In genomic region chr1:133918088-133918470, GRCm38 (mm10) we compare ENCODE assay signal across 10 mouse cellular contexts. TPM values are rescaled to one million over a fixed set of nuclear protein-coding genes. Genes with fewer than 3 reads are reported as not detected.
DNase-seq lines count a peak whose midpoint lies in the region; ATAC-seq and TF ChIP-seq lines count a peak whose summit lies in the region.
"Had no signal": no experiment of that assay in that cellular context is flagged by ENCODE, and none has a peak within 500 bp of the region (broad histone marks: within the 10 kb centered on the region; RNA-seq: fewer than 3 reads in every experiment).

No protein-coding gene starts in this region.

- peak; percentile 27 for DNase-seq in embryo, embryonic 10.5 days (ENCODE audit: low spot score)
- DNase-seq in embryo, embryonic 10 days (ENCODE audit: low spot score) = no peak
- DNase-seq in heart, postnatal 0 days (ENCODE audit: low spot score) = no peak
- no peak for DNase-seq in lung, postnatal 0 days (ENCODE audit: low spot score)
- no peak for DNase-seq in ovary, postnatal 10 days (ENCODE audit: low spot score)
- no peak for DNase-seq in adrenal gland, adult 2 months
- DNase-seq: thymus, postnatal 25 days had no signal

- H3K4me3 ChIP-seq in E14TG2a.4 (replicated peaks; ENCODE audit: low read length) = peak overlapping the region; percentile 60; the same call in 1 of the 2 replicates
- no peak overlapping the region for H3K4me3 ChIP-seq in heart, postnatal 0 days (ENCODE audit: low read depth, low read length)
- no peak overlapping the region for H3K4me3 ChIP-seq in lung, postnatal 0 days (ENCODE audit: low read depth, low read length)
- H3K4me3 ChIP-seq: myocyte had no signal

- 0 out of 2 replicates have a peak overlapping the region, but pooled peaks have one; percentile 0 for H3K4me2 ChIP-seq in heart, postnatal 0 days (ENCODE audit: low read depth, low read length)
- peak overlapping the region; percentile 30 for H3K4me2 ChIP-seq in lung, postnatal 0 days (replicated peaks; ENCODE audit: low read depth, low read length)

- TF ChIP-seq EP300 in heart, postnatal 0 days (IDR thresholded peaks at IDR 0.05; ENCODE audit: low read depth) = no peak; the same call in 1 of the 2 replicates
- no peak for TF ChIP-seq EP300 in lung, postnatal 0 days (IDR thresholded peaks at IDR 0.05)

- ATAC-seq in heart, postnatal 0 days (ENCODE audit: insufficient read depth, low read depth) = no peak
- ATAC-seq in lung, postnatal 0 days = 0 out of 2 replicates have a peak, but pooled peaks have one; percentile 1
- no peak for ATAC-seq in megakaryocyte, adult 5-6 weeks (ENCODE audit: poor library complexity, severe bottlenecking)

- H3K9ac ChIP-seq in heart, postnatal 0 days (replicated peaks; ENCODE audit: low read depth, low read length) = no peak overlapping the region
- no peak overlapping the region for H3K9ac ChIP-seq in lung, postnatal 0 days (replicated peaks; ENCODE audit: low read depth)

- peaks cover 29% of the 10 kb centered on the region for H3K4me1 ChIP-seq in E14TG2a.4 (replicated peaks; ENCODE audit: low read depth, low read length)
- peaks cover 36% of the 10 kb centered on the region for H3K4me1 ChIP-seq in heart, postnatal 0 days (ENCODE audit: control insufficient read depth, insufficient read depth)
- peaks cover 39% of the 10 kb centered on the region for H3K4me1 ChIP-seq in lung, postnatal 0 days (ENCODE audit: insufficient read depth, low read depth, low read length)

- peaks cover 28% of the 10 kb centered on the region for H3K27me3 ChIP-seq in E14TG2a.4 (ENCODE audit: insufficient read depth, low read length)
- H3K27me3 ChIP-seq in heart, postnatal 0 days (ENCODE audit: control insufficient read depth, insufficient read depth, low read length) = no peaks in the 10 kb centered on the region
- no peaks in the 10 kb centered on the region for H3K27me3 ChIP-seq in lung, postnatal 0 days (replicated peaks; ENCODE audit: insufficient read depth, low read length)

- no peaks in the 10 kb centered on the region for H3K36me3 ChIP-seq in E14TG2a.4 (ENCODE audit: insufficient read depth, low read length)
- no peaks in the 10 kb centered on the region for H3K36me3 ChIP-seq in heart, postnatal 0 days (replicated peaks; ENCODE audit: control insufficient read depth, insufficient read depth, low read length)
- H3K36me3 ChIP-seq in lung, postnatal 0 days (ENCODE audit: insufficient read depth, low read length) = no peaks in the 10 kb centered on the region

- H3K9me3 ChIP-seq in E14TG2a.4 (ENCODE audit: low read length) = no peaks in the 10 kb centered on the region
- H3K9me3 ChIP-seq in heart, postnatal 0 days (replicated peaks; ENCODE audit: control insufficient read depth, low read length) = no peaks in the 10 kb centered on the region
- no peaks in the 10 kb centered on the region for H3K9me3 ChIP-seq in lung, postnatal 0 days (ENCODE audit: low read length)

- peak overlapping the region; percentile 62 for H3K27ac ChIP-seq in heart, postnatal 0 days (ENCODE audit: low read depth)
- H3K27ac ChIP-seq in lung, postnatal 0 days (ENCODE audit: low read length) = peak overlapping the region; percentile 77

- no peak for TF ChIP-seq CTCF in E14TG2a.4 (conservative IDR thresholded peaks at IDR 0.05; ENCODE audit: low read length)
- TF ChIP-seq CTCF in heart, postnatal 0 days (IDR thresholded peaks at IDR 0.05; ENCODE audit: low read depth) = no peak
- TF ChIP-seq CTCF in lung, postnatal 0 days (IDR thresholded peaks at IDR 0.05) = no peak

- 63% methylated on average over 6 of the region's 6 CpGs for WGBS in heart, postnatal 0 days
- 37% methylated on average over 6 of the region's 6 CpGs for WGBS in lung, postnatal 0 days

RNA-seq across cellular contexts. Expression of gene Prelp, which starts 3.1 kb away (rescaled TPM):
- total RNA-seq in heart, postnatal 0 days (2014; rRNA removed; ENCODE audit: low replicate concordance) = 5.4 and 6.1 TPM in 2 replicates
- 6.2 and 6.5 TPM in 2 replicates for polyA plus RNA-seq in heart, postnatal 0 days (2015; fragmentation: Nextera tagmentation; extraction: Ambion mirVana)
- polyA plus RNA-seq in lung, postnatal 0 days (2015; fragmentation: Nextera tagmentation; extraction: Ambion mirVana) = 6.4 and 7.1 TPM in 2 replicates
- 0.21 and 0.33 TPM in 2 replicates for total RNA-seq in megakaryocyte, adult 5-6 weeks (2015)
- 0.11 TPM in 1 of 2 replicates, not detected in the other for total RNA-seq in megakaryocyte, adult 5-6 weeks (2017)
- total RNA-seq in adrenal gland, adult 2 months (2021) = 10 to 100 TPM; 54.7 to 70.2 TPM
- 30.6 and 44.4 TPM in 2 replicates for polyA plus RNA-seq in adrenal gland, adult 2 months (2012; rRNA removed)

RNA-seq across cellular contexts. Expression of gene Optc, which starts 10.3 kb away (rescaled TPM):
- total RNA-seq in heart, postnatal 0 days (2014; rRNA removed; ENCODE audit: low replicate concordance) = 3.2 TPM in 1 of 2 replicates, not detected in the other
- polyA plus RNA-seq in heart, postnatal 0 days (2015; fragmentation: Nextera tagmentation; extraction: Ambion mirVana) = 0.07 and 0.11 TPM in 2 replicates
- 0.15 and 0.31 TPM in 2 replicates for polyA plus RNA-seq in lung, postnatal 0 days (2015; fragmentation: Nextera tagmentation; extraction: Ambion mirVana)
- not detected in 2 replicates for total RNA-seq in megakaryocyte, adult 5-6 weeks (2015)
- total RNA-seq in megakaryocyte, adult 5-6 weeks (2017) = not detected in 2 replicates
- total RNA-seq in adrenal gland, adult 2 months (2021) = 1 to 10 TPM in 1 of 2 experiments, under 1 TPM in 1; 0.98 to 1.0 TPM
- 0.83 and 1.3 TPM in 2 replicates for polyA plus RNA-seq in adrenal gland, adult 2 months (2012; rRNA removed)
